Comparison of ENCODE assay signal across 8 mouse cellular contexts in the genomic region with DNA sequence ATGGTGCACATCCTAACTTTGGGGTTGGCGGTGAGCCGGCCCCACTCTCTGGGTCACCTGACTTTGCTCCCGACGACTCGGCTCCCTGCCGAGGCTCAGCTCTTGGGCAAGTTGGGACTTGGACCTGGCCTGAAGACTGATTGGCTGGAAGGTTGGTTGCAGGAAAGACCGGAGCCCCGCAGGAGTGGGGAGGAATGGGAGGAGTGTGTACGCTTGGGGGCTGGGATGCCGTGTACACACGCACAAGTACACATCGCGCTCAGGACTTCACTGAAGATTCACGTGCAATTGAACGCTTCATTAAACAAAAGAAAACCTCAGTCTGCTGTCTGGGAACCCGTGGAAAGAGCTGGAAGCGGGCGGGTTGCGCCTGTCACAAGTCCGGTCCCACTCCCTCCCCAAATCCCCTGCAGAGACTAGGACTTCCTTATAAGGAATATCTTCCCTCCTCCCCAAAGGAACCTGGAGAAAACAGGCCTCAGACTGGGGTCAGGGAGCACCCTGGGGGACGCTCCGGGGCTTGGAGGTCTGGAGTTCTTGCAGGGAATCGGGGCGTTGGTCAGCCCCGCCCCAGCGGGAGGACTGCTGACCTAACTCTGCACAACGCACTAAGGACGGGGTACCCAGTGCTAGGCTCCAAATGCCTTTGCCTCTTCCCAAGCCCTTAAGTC. TPM values are rescaled to one million over a fixed set of nuclear protein-coding genes. Genes with fewer than 3 reads are reported as not detected.
DNase-seq lines count a peak whose midpoint lies in the region; ATAC-seq and TF ChIP-seq lines count a peak whose summit lies in the region.

No protein-coding gene starts in this region.

- no peak for TF ChIP-seq CTCF in E14TG2a.4 (conservative IDR thresholded peaks at IDR 0.05; ENCODE audit: low read length)

- H3K4me3 ChIP-seq in E14TG2a.4 (replicated peaks; ENCODE audit: low read length), result peak overlapping the region; percentile 89
- H3K4me3 ChIP-seq in forebrain, embryonic 13.5 days, result peak overlapping the region; percentile 26
- H3K4me3 ChIP-seq in limb, embryonic 10.5 days, result peak overlapping the region; percentile 51
- H3K4me3 ChIP-seq in midbrain, embryonic 12.5 days, result peak overlapping the region; percentile 28

- peaks cover 33% of the 10 kb centered on the region for H3K36me3 ChIP-seq in E14TG2a.4 (ENCODE audit: insufficient read depth, low read length)
- H3K36me3 ChIP-seq in forebrain, embryonic 13.5 days (ENCODE audit: poor library complexity, severe bottlenecking), result no peaks in the 10 kb centered on the region
- H3K36me3 ChIP-seq in limb, embryonic 10.5 days, result no peaks in the 10 kb centered on the region
- no peaks in the 10 kb centered on the region for H3K36me3 ChIP-seq in midbrain, embryonic 12.5 days

- intact Hi-C loops in heart, postnatal 25 days (cut with DNase I), result no loop called here

- peak; percentile 91 for DNase-seq in adrenal gland, postnatal 14 days
- peak; percentile 74 for DNase-seq in heart, postnatal 25 days (ENCODE audit: low spot score)
- peak; percentile 72 for DNase-seq in limb, embryonic 10.5 days (ENCODE audit: low spot score)
- peak; percentile 82 to 92 for DNase-seq in urinary bladder, postnatal 36 days (ENCODE audit: low spot score in 2 of 2)

- peak overlapping the region; percentile 59 for H3K4me2 ChIP-seq in forebrain, embryonic 13.5 days
- peak overlapping the region; percentile 53 for H3K4me2 ChIP-seq in midbrain, embryonic 12.5 days (replicated peaks)

- no peaks in the 10 kb centered on the region for H3K27me3 ChIP-seq in E14TG2a.4 (ENCODE audit: insufficient read depth, low read length)
- peaks cover 35% of the 10 kb centered on the region for H3K27me3 ChIP-seq in forebrain, embryonic 13.5 days
- peaks cover 33% of the 10 kb centered on the region for H3K27me3 ChIP-seq in limb, embryonic 10.5 days (ENCODE audit: low read depth, poor library complexity, severe bottlenecking)
- H3K27me3 ChIP-seq in midbrain, embryonic 12.5 days, result peaks cover 35% of the 10 kb centered on the region

- no peak overlapping the region for H3K27ac ChIP-seq in forebrain, embryonic 13.5 days
- peak overlapping the region; percentile 81 for H3K27ac ChIP-seq in limb, embryonic 10.5 days
- no peak overlapping the region for H3K27ac ChIP-seq in midbrain, embryonic 12.5 days (replicated peaks)

- WGBS in forebrain, embryonic 13.5 days, result 1% methylated on average over 28 of the region's 28 CpGs
- WGBS in limb, embryonic 10.5 days, result 1% methylated on average over 28 of the region's 28 CpGs
- 1% methylated on average over 28 of the region's 28 CpGs for whole genome bisulfite sequencing in midbrain, embryonic 12.5 days

- H3K9ac ChIP-seq in forebrain, embryonic 13.5 days, result peak overlapping the region; percentile 53
- H3K9ac ChIP-seq in midbrain, embryonic 12.5 days (replicated peaks), result peak overlapping the region; percentile 41; the same call in 1 of the 2 replicates

- no peaks in the 10 kb centered on the region for H3K9me3 ChIP-seq in E14TG2a.4 (ENCODE audit: low read length)
- H3K9me3 ChIP-seq in forebrain, embryonic 13.5 days (replicated peaks), result no peaks in the 10 kb centered on the region
- no peaks in the 10 kb centered on the region for H3K9me3 ChIP-seq in limb, embryonic 10.5 days (replicated peaks)
- no peaks in the 10 kb centered on the region for H3K9me3 ChIP-seq in midbrain, embryonic 12.5 days

- no peak for ATAC-seq in forebrain, embryonic 13.5 days
- no peak for ATAC-seq in midbrain, embryonic 12.5 days (ENCODE audit: low FRiP score, low read depth)
- no peak for ATAC-seq in erythroid progenitor cell, adult 5-6 weeks (replicated peaks; ENCODE audit: low FRiP score, poor library complexity, severe bottlenecking)

- peaks cover 63% of the 10 kb centered on the region for H3K4me1 ChIP-seq in E14TG2a.4 (replicated peaks; ENCODE audit: low read depth, low read length)
- H3K4me1 ChIP-seq in forebrain, embryonic 13.5 days, result peaks cover 30% of the 10 kb centered on the region
- peaks cover 42% of the 10 kb centered on the region for H3K4me1 ChIP-seq in limb, embryonic 10.5 days
- peaks cover 18% of the 10 kb centered on the region for H3K4me1 ChIP-seq in midbrain, embryonic 12.5 days

RNA-seq across cellular contexts. Expression of a gene that starts 4.0 kb away (rescaled TPM):
- total RNA-seq in adrenal gland, postnatal 14 days (2021), result 57.8 and 62.1 TPM in 2 replicates
- 3.3 and 4.1 TPM in 2 replicates for polyA plus RNA-seq in forebrain, embryonic 13.5 days (2015; fragmentation: Nextera tagmentation; extraction: Ambion mirVana)
- total RNA-seq in heart, postnatal 25 days (2021), result 10 to 100 TPM; 17.5 to 18.8 TPM
- polyA plus RNA-seq in limb, embryonic 10.5 days (2016; fragmentation: Nextera tagmentation; extraction: Ambion mirVana), result 1.8 and 2.4 TPM in 2 replicates
- 2.6 and 3.1 TPM in 2 replicates for polyA plus RNA-seq in midbrain, embryonic 12.5 days (2016; fragmentation: Nextera tagmentation; extraction: Ambion mirVana)
- 7.5 and 14.1 TPM in 2 replicates for total RNA-seq in erythroid progenitor cell, adult 5-6 weeks (2015; ENCODE audit: low replicate concordance)
- total RNA-seq in erythroid progenitor cell, adult 5-6 weeks (2017; ENCODE audit: low replicate concordance), result 20.8 and 26.7 TPM in 2 replicates

RNA-seq across cellular contexts. Expression of a gene that starts 10.5 kb away (rescaled TPM):
- 77.8 and 84.9 TPM in 2 replicates for total RNA-seq in adrenal gland, postnatal 14 days (2021)
- 8.1 TPM in 2 replicates for polyA plus RNA-seq in forebrain, embryonic 13.5 days (2015; fragmentation: Nextera tagmentation; extraction: Ambion mirVana)
- 10 to 100 TPM; 36.7 to 39.0 TPM for total RNA-seq in heart, postnatal 25 days (2021)
- polyA plus RNA-seq in limb, embryonic 10.5 days (2016; fragmentation: Nextera tagmentation; extraction: Ambion mirVana), result 4.0 and 5.1 TPM in 2 replicates
- polyA plus RNA-seq in midbrain, embryonic 12.5 days (2016; fragmentation: Nextera tagmentation; extraction: Ambion mirVana), result 7.5 and 8.4 TPM in 2 replicates
- 13.4 and 21.6 TPM in 2 replicates for total RNA-seq in erythroid progenitor cell, adult 5-6 weeks (2015; ENCODE audit: low replicate concordance)
- total RNA-seq in erythroid progenitor cell, adult 5-6 weeks (2017; ENCODE audit: low replicate concordance), result 25.6 and 60.5 TPM in 2 replicates

RNA-seq across cellular contexts. Expression of a gene that starts 10.6 kb away (rescaled TPM):
- total RNA-seq in adrenal gland, postnatal 14 days (2021), result 9.3 and 11.2 TPM in 2 replicates
- polyA plus RNA-seq in forebrain, embryonic 13.5 days (2015; fragmentation: Nextera tagmentation; extraction: Ambion mirVana), result 0.92 and 1.2 TPM in 2 replicates
- 10 to 100 TPM; 14.7 to 16.3 TPM for total RNA-seq in heart, postnatal 25 days (2021)
- polyA plus RNA-seq in limb, embryonic 10.5 days (2016; fragmentation: Nextera tagmentation; extraction: Ambion mirVana), result 1.5 and 1.8 TPM in 2 replicates
- 0.79 and 1.1 TPM in 2 replicates for polyA plus RNA-seq in midbrain, embryonic 12.5 days (2016; fragmentation: Nextera tagmentation; extraction: Ambion mirVana)
- total RNA-seq in erythroid progenitor cell, adult 5-6 weeks (2015; ENCODE audit: low replicate concordance), result 1.4 TPM in 1 of 2 replicates, not detected in the other
- 3.1 TPM in 1 of 2 replicates, not detected in the other for total RNA-seq in erythroid progenitor cell, adult 5-6 weeks (2017; ENCODE audit: low replicate concordance)

RNA-seq across cellular contexts. Expression of a gene that starts 20.2 kb away (rescaled TPM):
- total RNA-seq in adrenal gland, postnatal 14 days (2021), result 3.9 and 5.6 TPM in 2 replicates
- polyA plus RNA-seq in forebrain, embryonic 13.5 days (2015; fragmentation: Nextera tagmentation; extraction: Ambion mirVana), result 13.4 and 13.9 TPM in 2 replicates
- 1 to 10 TPM; 1.3 to 2.3 TPM for total RNA-seq in heart, postnatal 25 days (2021)
- 10.1 and 12.3 TPM in 2 replicates for polyA plus RNA-seq in limb, embryonic 10.5 days (2016; fragmentation: Nextera tagmentation; extraction: Ambion mirVana)
- 9.7 and 10.5 TPM in 2 replicates for polyA plus RNA-seq in midbrain, embryonic 12.5 days (2016; fragmentation: Nextera tagmentation; extraction: Ambion mirVana)
- 1.8 and 3.8 TPM in 2 replicates for total RNA-seq in erythroid progenitor cell, adult 5-6 weeks (2015; ENCODE audit: low replicate concordance)
- total RNA-seq in erythroid progenitor cell, adult 5-6 weeks (2017; ENCODE audit: low replicate concordance), result 5.9 and 13.0 TPM in 2 replicates

RNA-seq across cellular contexts. Expression of a gene that starts 58.9 kb away (rescaled TPM):
- total RNA-seq in adrenal gland, postnatal 14 days (2021), result 14.4 and 30.4 TPM in 2 replicates
- polyA plus RNA-seq in forebrain, embryonic 13.5 days (2015; fragmentation: Nextera tagmentation; extraction: Ambion mirVana), result 0.76 and 0.92 TPM in 2 replicates
- 10 to 100 TPM; 15.1 to 18.2 TPM for total RNA-seq in heart, postnatal 25 days (2021)
- 0.49 and 0.73 TPM in 2 replicates for polyA plus RNA-seq in limb, embryonic 10.5 days (2016; fragmentation: Nextera tagmentation; extraction: Ambion mirVana)
- polyA plus RNA-seq in midbrain, embryonic 12.5 days (2016; fragmentation: Nextera tagmentation; extraction: Ambion mirVana), result 1.3 and 1.8 TPM in 2 replicates
- total RNA-seq in erythroid progenitor cell, adult 5-6 weeks (2015; ENCODE audit: low replicate concordance), result 33.2 and 49.9 TPM in 2 replicates
- total RNA-seq in erythroid progenitor cell, adult 5-6 weeks (2017; ENCODE audit: low replicate concordance), result 9.2 and 22.3 TPM in 2 replicates

Comparison
In these comparisons a context has a peak if more than half of its experiments do, and no peak if none do; other contexts are left out.
1. H3K4me3 ChIP-seq: peak in every context shown above with its lines; median percentile 89 in E14TG2a.4; 51 in limb, embryonic 10.5 days; 28 in midbrain, embryonic 12.5 days; 26 in forebrain, embryonic 13.5 days.